Mouse (Mus musculus) G1E (cell line): ENCODE measurements around the gene Asb8. TPM values are rescaled to one million over a fixed set of nuclear protein-coding genes. Genes with fewer than 3 reads are reported as not detected.
A peak's percentile ranks its signal among the peaks of the same experiment; 100 is the strongest.

Source experiments
- ATAC-seq: 2 replicates; pipeline ENCODE4 v1.8.0; 2016; ENCODE audit warnings: mild to moderate bottlenecking; ENCODE audit not compliant: insufficient number of reproducible peaks, poor library complexity, low FRiP score, severe bottlenecking; ENCODE audit errors: extremely low read depth
- DNase-seq: peaks from one replicate; pipeline ENCODE4 v3.0.0; 2012; ENCODE audit warnings: low spot score
- H3K27me3 ChIP-seq: 2 replicates; pipeline ENCODE4 v1.6.1; 2012; ENCODE audit warnings: mild to moderate bottlenecking, low read length, inconsistent platforms; ENCODE audit not compliant: insufficient read depth
- H3K36me3 ChIP-seq: replicated peaks from 2 replicates; pipeline ENCODE3; 2012; ENCODE audit warnings: mild to moderate bottlenecking, inconsistent platforms
- H3K4me1 ChIP-seq: 2 replicates; pipeline ENCODE4 v1.6.1; 2012; ENCODE audit warnings: low read depth, low read length, inconsistent platforms, mixed read lengths; ENCODE audit not compliant: insufficient read depth
- H3K4me3 ChIP-seq: 2 replicates; pipeline ENCODE4 v1.5.1; 2012; ENCODE audit warnings: low read depth, mild to moderate bottlenecking, inconsistent platforms, low read length, moderate library complexity, mixed read lengths
- H3K9me3 ChIP-seq: replicated peaks from 2 replicates; pipeline ENCODE4 v1.6.1; 2012; ENCODE audit warnings: inconsistent platforms
- CTCF ChIP-seq: IDR thresholded peaks from 2 replicates; pipeline ENCODE4 v1.5.1; 2012; ENCODE audit warnings: low read depth, low read length, inconsistent platforms, mixed read lengths
- GATA1 ChIP-seq: IDR thresholded peaks from 2 replicates; pipeline ENCODE4 v1.6.1; 2012; ENCODE audit warnings: borderline replicate concordance, low read length, inconsistent platforms, mixed read lengths
- GATA2 ChIP-seq: IDR thresholded peaks from 2 replicates; pipeline ENCODE4 v1.6.1; 2012; ENCODE audit warnings: low read depth, low read length, inconsistent platforms, borderline replicate concordance
- POLR2AphosphoS5 ChIP-seq: IDR thresholded peaks from 2 replicates; pipeline ENCODE4 v1.6.1; 2012; ENCODE audit warnings: low read depth, low read length, inconsistent platforms; ENCODE audit not compliant: insufficient replicate concordance
- TAL1 ChIP-seq: conservative IDR thresholded peaks from 2 replicates; pipeline ENCODE4 v1.6.1; 2012; ENCODE audit warnings: low read depth, low read length, inconsistent platforms, mixed read lengths
- polyA plus RNA-seq: library from polyadenylated mRNA; stranded (reverse); fragments of >175 nt; gene quantifications from 2 replicates; pipeline ENCODE4 v1.2.3, GENCODE M21; 2012
- total RNA-seq, 2 experiments: library from RNA; stranded (forward) in 1 of 2; stranded (reverse) in 1 of 2; fragments of 200-1000 nt in 1 of 2; fragments of >200 nt in 1 of 2; fragmentation: Nextera tagmentation in 1 of 2; gene quantifications; 2 replicates each; pipeline ENCODE4 v1.2.3; 2014 to 2017

Asb8 gene
- total and polyA plus RNA-seq, 3 experiments: 5.1 to 37.5 (median 30.4) TPM

GRCm38 (mm10) chr15:98115779-98116163 is 49.7 kb downstream of the Asb8 start:
- TF ChIP-seq POLR2AphosphoS5 (no peak), GATA2 (no peak), GATA1 (no peak), CTCF (no peak)
- Histone ChIP-seq H3K27me3 (no peaks in the 10 kb centered on the region), H3K36me3 (peaks cover 82% of the 10 kb centered on the region), H3K4me3 (no peak overlapping the region; the same call in 1 of the 2 replicates), H3K4me1 (peaks cover 50% of the 10 kb centered on the region), H3K9me3 (no peaks in the 10 kb centered on the region)
- DNase-seq (no peak), ATAC-seq (0 out of 2 replicates have a peak, but pooled peaks have one; percentile 22)

- DNase-seq: no peak
- Histone ChIP-seq H3K9me3 (no peaks in the 10 kb centered on the region), H3K36me3 (peaks cover 78% of the 10 kb centered on the region), H3K4me1 (peaks cover 51% of the 10 kb centered on the region), H3K4me3 (no peak overlapping the region; the same call in 1 of the 2 replicates), H3K27me3 (no peaks in the 10 kb centered on the region)
- no peak for TF ChIP-seq POLR2AphosphoS5
- no peak for TF ChIP-seq GATA2
- no peak for TF ChIP-seq CTCF
- TF ChIP-seq GATA1: no peak
- TF ChIP-seq TAL1: no peak
- ATAC-seq: no peak
Measured at GRCm38 (mm10) chr15:98114852-98115778, 50.3 kb downstream of the Asb8 start.

- TF ChIP-seq GATA2 (no peak), POLR2AphosphoS5 (no peak), TAL1 (no peak), GATA1 (no peak), CTCF (no peak)
- peaks cover 74% of the 10 kb centered on the region for H3K36me3 ChIP-seq
- no peaks in the 10 kb centered on the region for H3K9me3 ChIP-seq
- DNase-seq (no peak), ATAC-seq (no peak)
- H3K4me1 ChIP-seq: peaks cover 58% of the 10 kb centered on the region
- no peaks in the 10 kb centered on the region for H3K27me3 ChIP-seq
- no peak overlapping the region for H3K4me3 ChIP-seq
Measured at GRCm38 (mm10) chr15:98114098-98114851, 51.1 kb downstream of the Asb8 start.

DNA sequence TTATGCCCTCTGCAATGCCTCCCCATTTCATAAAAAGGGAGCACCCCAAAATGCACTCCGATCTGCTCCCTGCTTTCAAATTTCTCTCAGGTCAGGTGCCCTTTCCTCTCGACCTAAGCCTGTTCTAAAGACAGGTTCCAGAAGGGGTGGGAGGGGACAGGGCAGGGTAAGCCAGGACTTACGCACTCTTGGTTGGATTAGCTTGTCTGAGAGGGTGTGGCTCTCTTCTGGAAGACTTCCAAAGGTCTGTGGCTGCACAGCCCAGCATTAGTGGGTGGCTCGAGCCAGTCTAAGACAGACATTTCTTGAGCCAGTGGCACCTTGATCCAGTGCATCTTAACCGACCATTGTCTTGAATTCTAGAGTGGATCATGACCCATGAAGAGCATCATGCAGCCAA is 53.6 kb downstream of the Asb8 start:
- no peak for ATAC-seq
- H3K9me3 ChIP-seq: no peaks in the 10 kb centered on the region
- H3K27me3 ChIP-seq: no peaks in the 10 kb centered on the region
- no peak for TF ChIP-seq TAL1
- TF ChIP-seq POLR2AphosphoS5: no peak
- no peak for TF ChIP-seq CTCF
- no peak for TF ChIP-seq GATA1
- peaks cover 52% of the 10 kb centered on the region for H3K36me3 ChIP-seq
- H3K4me1 ChIP-seq: peaks cover 70% of the 10 kb centered on the region
- H3K4me3 ChIP-seq: no peak overlapping the region; the same call in 1 of the 2 replicates
- peak; percentile 63 for DNase-seq

DNA sequence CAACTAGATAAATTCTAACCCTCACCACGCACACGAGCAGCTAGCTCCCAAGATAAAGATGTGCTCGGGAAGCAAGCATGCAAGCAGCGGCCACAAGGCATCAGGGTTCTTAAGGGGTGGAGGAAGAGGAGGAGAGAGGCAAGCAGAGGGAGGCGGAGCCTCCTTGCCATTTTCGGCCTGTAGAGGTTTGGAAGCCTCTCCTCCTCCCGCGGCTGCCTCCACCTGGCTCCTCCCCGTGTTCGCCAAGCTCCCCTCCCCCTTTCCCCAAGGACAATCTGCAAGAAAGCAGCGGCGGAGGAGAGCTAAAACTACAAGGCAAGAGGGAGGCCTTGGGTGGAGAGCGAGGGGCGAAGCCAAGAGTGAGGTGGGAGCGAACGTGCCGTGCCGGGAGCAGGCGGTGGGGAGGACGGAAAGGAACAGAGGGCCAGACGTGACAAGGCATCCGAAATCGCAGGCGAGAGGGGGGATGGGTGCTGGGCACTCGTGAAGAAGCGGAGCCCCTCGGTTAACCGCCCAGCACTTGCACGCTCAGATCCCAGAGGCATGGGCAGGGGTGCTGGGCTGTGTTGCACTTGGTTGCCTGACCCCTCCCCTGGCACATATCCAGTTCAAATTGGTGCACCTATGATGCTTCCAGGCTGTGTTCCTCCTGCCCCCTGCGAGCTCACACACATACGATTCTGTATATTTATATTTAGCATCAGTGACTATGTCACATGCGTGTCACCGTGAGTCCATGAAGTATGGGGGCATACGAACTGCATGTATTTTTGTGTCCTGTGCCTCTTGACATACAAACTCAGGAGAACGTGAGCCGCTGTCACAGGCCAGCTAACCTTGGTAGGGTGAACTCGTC is 56.9 kb downstream of the Asb8 start:
- H3K4me3 ChIP-seq: peak overlapping the region; percentile 89
- H3K4me1 ChIP-seq: peaks cover 50% of the 10 kb centered on the region
- H3K9me3 ChIP-seq: no peaks in the 10 kb centered on the region
- peak; percentile 95 for ATAC-seq
- TF ChIP-seq POLR2AphosphoS5 (no peak), TAL1 (no peak), GATA2 (no peak), GATA1 (no peak), CTCF (no peak)
- peak; percentile 79 for DNase-seq
- H3K36me3 ChIP-seq: peaks cover 23% of the 10 kb centered on the region
- no peaks in the 10 kb centered on the region; the same call in 1 of the 2 replicates for H3K27me3 ChIP-seq
